Mouse (Mus musculus): ENCODE results near the gene Best2.

Gene Best2

DNA sequence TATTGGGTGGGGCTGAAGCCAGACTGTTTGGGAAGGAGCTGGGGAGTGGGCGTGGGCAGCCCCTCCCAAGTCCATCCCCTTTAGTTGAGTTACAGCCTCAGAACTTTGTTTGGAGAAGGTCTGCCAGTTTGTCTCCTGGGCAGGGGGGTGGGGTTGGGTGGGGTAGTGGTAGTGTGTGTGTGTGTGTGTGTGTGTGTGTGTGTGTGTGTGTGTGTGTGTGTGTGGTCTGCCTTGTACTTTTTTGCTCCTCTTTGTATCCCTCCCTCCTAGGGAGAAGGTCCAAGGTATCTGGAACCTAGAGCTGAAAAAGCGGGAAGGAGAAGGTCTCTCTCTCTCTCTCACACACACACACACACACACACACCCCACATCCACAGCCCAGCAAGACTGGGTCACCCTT is at the start of gene Best2:
Best2 (minus strand) TSS at position 101 of the 400 bp plus-strand sequence.
- DNase-seq: no peak

DNA sequence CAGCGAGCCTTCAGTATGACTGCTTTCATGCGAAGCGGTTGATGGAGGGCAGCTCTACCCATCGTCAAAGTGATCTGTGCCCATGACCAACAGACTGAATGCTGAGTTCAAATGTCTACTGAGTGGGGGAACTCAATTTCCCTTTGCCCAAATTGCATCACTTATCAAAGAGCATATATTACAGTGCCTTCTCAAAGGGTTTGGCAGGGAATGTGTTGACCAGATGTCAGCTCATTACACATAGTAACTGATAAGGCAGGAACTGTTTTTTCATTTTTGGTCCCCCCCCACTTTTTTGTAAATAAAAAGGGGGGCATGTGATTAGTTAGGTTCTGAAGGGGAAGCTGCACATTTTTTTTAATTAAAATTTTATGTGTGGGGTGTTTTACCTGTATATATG is 48.3 kb upstream of the Best2 start:
- DNase-seq: no peak

DNA sequence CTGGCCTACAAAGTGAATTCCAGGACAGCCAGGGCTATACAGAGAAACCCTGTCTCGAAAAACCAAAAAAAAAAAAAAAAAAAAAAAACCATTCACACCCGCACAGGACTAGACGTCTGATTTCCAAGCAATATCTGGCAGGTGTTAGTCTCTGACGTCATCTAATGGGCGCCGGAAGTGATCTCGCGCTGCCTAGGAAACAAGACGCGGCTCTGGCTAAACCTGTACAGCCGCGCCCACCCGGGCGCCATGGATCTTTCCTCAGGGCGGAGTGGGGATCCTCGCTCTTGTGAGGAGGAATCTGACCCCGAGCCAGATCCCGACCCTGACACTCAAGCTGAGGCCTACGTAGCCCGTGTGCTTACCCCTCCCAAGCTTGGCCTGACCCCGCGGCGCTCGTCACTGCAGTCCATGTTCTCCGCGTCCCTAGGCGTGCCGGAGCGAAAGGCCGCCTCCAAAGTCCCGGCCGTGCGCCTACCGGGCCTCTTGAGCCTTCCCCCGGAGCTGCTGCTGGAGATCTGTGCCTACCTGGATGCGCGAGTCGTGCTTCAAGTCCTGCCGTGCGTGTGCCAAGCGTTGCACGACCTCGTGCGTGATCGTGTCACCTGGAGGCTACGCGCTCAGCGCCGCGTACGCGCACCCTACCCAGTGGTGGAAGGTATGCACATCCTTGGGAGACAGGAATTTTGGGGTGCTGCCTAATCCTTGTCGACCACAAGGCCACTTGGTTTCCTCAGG is 45.7 kb upstream of the Best2 start, which contains the start of gene Fbxw9:
Fbxw9 (plus strand) TSS at position 177 of the 738 bp plus-strand sequence.
- DNase-seq: peak; percentile 94

DNA sequence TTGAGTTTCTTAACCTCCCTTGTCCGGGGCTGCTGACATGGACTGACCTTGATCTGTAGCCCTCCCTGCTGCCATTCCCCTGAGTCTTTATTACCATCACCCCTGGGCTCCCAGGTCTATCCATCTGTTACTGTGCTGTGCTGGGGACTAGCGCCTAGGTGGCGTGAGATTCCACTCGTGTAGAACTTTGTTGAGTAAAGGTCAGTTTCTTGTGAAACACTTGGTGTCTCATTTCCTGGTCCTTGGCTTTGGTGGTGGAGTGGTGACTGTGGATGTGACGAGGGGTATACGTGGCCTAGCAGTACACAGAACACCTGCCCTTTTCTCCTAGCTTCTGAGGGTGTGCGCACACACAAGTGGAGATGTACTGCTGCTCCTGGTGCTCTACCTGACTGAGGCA is 43.0 kb upstream of the Best2 start:
- DNase-seq: no peak

GRCm38 (mm10) chr8:85043619-85044018 is 29.3 kb upstream of the Best2 start:
- no peak for DNase-seq

GRCm38 (mm10) chr8:85037681-85038531 is 23.6 kb upstream of the Best2 start:
- DNase-seq: peak; percentile 57

- no peak for DNase-seq
These were observed 23.0 kb upstream of the Best2 start for GRCm38 (mm10) chr8:85037366-85037680.

- peak; percentile 96 for DNase-seq
These were observed 22.5 kb upstream of the Best2 start, which contains the start of gene Tnpo2 for GRCm38 (mm10) chr8:85036718-85037365. Gene Tnpo2, plus strand, starts transcription at chr8:85036915.

- no peak for DNase-seq
These were observed 22.0 kb upstream of the Best2 start for GRCm38 (mm10) chr8:85036381-85036717.

DNA sequence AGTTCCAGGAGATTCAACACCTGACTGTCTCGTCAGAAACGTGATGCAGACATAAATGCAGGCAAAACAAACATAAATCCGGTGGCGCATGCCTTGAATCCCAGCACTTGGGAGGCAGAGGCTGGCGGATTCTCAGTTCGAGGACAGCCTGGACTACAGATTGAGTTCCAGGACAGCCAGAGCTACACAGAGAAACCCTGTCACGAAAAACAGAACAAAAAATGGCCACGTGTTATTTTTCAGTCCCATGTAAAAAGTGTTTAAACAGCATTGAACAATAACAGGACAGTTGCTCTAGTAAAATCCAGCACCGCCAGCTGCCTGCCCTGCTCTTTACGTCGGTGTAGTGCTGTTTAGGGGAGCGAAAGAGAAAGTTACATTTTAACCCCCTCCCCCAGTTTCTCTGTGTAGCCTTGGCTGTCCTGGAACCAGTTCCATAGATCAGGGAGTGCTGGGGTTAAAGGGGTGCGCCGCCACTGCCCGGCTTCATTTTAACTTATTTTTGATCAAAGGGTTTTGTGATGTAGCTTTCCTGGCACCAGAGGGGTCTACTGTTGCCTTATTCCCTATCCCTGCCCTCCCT is 21.5 kb upstream of the Best2 start:
- DNase-seq: peak; percentile 49

DNA sequence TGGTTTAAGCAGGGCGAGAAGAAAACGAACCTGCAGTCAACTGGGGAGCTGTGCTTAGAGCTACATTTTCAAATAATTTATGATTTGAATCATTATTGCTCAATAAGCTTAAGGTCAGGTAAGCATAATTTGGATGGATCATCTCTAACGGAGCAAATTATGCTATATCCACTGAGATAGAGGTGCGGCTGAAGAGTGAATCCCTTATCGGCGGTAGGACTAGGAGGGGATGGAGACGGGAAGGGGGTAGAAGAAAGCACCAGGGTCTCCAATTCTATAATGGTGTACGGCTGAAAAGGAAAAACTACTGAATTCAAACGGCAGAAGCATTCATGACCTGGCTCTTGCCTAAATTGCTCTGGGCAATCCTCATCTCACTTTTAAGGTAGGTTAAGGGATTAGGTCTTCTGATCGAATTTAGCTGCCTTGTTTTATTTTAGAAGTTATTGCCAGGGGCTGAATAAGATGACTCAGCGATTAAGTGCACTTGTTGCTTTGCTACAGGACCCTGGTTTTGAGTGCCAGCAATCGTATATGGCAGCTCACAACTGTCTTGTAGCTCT is 20.9 kb upstream of the Best2 start:
- DNase-seq: no peak

GRCm38 (mm10) chr8:85034764-85035163 is 20.4 kb upstream of the Best2 start:
- peak; percentile 87 for DNase-seq

- DNase-seq: peak; percentile 42
These were observed 19.5 kb upstream of the Best2 start for GRCm38 (mm10) chr8:85033867-85034266.

DNA sequence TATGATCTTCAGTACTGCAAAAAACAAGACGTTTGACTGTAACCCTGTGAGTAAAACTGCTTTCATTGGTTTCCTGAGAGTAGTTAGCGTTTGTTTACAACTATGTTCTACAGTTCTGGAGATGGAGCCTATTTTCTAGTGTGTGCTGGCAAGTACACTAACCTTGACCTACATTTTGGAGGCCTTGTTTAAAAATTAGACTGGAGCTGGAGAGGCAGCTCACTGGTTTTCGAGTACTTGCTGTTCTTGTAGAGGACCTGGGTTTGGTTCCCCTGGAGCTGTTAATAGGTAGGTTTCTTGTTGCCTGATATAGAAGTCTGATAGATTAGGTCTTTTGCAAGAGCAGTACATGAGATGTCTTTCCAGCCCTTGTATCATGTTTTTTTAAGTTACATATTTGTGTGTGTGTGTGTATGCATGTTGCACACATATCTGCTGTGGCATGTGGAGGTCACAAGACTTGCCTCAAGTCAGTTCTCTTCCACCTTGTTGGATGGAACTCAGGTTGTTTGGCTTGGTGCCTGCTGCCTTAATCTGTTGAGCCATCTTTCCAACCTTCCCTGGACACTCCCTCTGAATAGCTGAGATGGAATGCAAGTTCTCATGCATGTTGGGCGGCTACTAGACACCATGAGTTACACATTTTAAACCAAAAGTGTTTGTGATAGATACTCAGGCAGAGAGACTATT is 18.4 kb upstream of the Best2 start:
- DNase-seq: no peak

GRCm38 (mm10) chr8:85029271-85029670 is 14.9 kb upstream of the Best2 start:
- DNase-seq: no peak

DNA sequence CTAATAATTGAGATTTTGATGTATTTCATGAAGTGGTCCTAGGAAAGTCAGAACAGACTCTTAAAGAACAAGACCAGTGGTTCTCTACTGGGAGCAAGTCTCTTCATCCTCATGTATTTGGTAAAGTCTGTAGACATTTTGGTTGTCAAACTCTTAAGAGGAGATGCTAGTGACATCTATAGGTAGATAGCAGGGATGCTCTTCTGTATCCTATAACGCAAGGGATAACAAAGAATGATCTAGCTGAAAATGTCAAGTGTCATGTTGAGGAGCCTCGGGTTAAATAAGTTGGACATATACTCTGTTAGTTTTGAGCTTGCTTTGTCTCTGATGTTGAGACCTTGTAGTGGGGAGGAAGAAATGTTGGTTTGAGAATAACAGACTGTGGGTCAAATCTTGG is 13.6 kb upstream of the Best2 start:
- DNase-seq: no peak

DNA sequence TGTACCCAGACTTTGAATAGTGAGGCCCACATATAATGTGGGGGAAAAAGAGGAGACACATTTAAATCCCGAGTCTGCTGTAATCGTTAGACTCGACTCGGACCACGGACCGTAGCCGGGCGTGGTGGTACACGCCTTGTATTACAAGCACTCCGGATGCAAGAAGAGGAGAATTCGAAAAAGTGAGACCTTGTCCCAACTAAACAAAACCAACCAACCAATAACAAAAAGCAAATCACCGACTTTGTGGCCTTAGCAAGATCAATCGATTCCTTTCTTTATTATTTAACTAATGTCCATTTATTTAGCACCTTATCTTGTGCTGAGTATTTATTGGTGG is 13.2 kb upstream of the Best2 start:
- peak; percentile 27 for DNase-seq

- DNase-seq: peak; percentile 99
These were observed 12.6 kb upstream of the Best2 start, which contains the start of gene Trir for GRCm38 (mm10) chr8:85026670-85027515. Gene Trir, plus strand, starts transcription at chr8:85026823.

DNA sequence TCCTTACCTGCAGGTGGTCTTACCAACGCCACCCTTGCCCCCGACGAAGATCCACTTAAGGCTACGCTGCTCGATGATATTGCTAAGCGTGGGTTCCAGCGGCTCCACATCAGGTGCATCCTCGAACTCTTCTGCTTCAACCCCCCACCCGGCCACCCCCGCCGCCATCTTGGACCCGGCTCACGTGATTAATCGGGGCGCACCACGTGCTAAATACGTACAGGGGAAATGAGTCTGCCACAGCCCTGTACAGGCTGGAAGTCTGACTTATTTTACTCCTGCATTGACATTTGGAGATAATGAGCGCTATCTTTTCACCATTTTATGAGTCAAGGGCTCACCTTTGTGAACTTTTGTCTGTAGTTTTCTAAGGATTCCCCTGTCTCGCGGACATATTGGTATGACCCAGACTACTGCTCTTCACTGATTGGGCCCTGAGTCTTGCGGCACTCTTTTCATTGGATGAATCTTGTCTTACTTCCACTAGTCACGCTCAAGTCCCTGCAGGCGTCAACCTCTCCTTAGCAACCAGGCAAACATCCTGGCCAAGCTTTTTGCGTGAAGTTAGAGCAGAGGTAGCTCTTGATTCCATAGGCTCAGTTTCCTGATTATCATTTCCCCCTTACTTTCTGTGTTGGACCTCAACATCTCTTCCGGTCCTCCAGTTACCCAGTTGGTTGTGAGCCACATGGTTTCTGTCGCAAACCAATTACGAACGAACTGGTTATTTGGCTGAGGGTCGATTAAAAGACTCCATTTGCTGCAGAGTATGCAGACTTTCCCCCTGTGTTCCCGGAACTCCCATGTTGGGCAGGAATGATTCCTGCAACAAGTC is 11.0 kb upstream of the Best2 start, which contains the start of gene Asna1:
Asna1 (minus strand) TSS at position 184 of the 835 bp plus-strand sequence.
- peak; percentile 89 for DNase-seq

GRCm38 (mm10) chr8:85023846-85024245 is 9.5 kb upstream of the Best2 start:
- DNase-seq: no peak
